Mouse (Mus musculus) urinary bladder, postnatal 10 days (tissue): ENCODE measurements around the gene Apoc1.

ENCODE experiments used
- DNase-seq: peaks from one replicate; pipeline ENCODE4 v3.0.0; 2022; ENCODE audit warnings: low spot score

Apoc1 gene

GRCm38 (mm10) chr7:19683771-19684201 lies 8.7 kb downstream of the Apoc1 start:
- no peak for DNase-seq

- DNase-seq: no peak
Observed at GRCm38 (mm10) chr7:19682979-19683378, 9.5 kb downstream of the Apoc1 start.

- no peak for DNase-seq
Observed at GRCm38 (mm10) chr7:19681202-19681694, 11.2 kb downstream of the Apoc1 start, which contains the start of the genes Gm44805 and Apoc4. Gene Gm44805 (minus strand): TSS chr7:19681423. Gene Apoc4 (minus strand): TSS chr7:19681479.

- DNase-seq: no peak
Observed at GRCm38 (mm10) chr7:19680702-19681101, 11.8 kb downstream of the Apoc1 start.

DNA sequence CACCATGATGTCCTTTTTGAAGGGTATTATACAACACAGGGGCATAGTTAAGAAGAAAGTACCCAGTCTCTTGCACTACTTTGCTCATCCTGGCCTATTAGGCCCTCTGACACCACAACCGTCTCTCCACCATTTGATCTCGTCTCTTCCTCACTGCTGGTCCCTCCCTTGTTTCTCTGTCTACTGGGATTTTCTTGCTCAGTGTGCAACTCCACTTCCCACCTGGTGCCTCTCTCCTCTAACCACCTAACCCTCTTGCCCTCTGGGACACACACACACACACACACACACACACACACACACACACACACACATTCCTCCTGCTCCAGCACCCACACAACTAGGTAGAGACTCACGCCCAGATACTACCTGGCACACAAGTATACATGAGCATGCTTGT lies 13.6 kb downstream of the Apoc1 start:
- DNase-seq: no peak

GRCm38 (mm10) chr7:19677872-19678271 lies 14.6 kb downstream of the Apoc1 start, which contains the start of gene Apoc2:
Gene Apoc2 (minus strand): TSS chr7:19677941.
- DNase-seq: no peak

GRCm38 (mm10) chr7:19676662-19677061 lies 15.8 kb downstream of the Apoc1 start:
- DNase-seq: no peak

GRCm38 (mm10) chr7:19675824-19676223 lies 16.6 kb downstream of the Apoc1 start:
- DNase-seq: no peak

DNA sequence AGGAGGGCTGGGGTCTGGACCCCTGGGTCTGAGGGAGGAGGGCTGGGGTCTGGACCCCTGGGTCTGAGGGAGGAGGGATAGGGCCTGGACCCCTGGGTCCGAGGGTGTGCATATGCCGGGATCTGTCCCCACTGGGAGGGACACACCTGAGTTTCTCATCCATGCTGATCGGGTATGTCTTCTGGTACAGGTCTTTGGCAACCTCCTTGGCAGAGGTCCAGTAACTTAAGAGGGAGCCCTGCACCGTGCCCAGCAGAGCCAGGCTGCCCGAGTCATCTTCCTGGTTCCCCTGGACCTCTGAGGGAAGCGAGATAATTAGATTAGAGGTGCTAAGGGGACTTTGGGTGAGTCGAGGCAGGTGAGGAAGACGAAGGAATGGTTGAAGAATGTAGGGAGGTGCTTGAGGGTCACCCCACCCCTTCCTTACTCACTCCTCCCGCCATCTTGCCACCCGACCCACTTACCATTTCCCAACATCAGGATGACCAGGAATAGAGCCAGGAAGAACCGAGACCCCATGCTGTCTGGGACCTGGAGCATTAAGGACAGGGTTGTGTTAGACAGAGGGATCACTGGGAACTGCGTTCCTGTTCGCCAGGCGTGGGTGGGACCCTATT lies 19.3 kb downstream of the Apoc1 start:
- no peak for DNase-seq

GRCm38 (mm10) chr7:19671511-19671910 lies 20.9 kb downstream of the Apoc1 start:
- no peak for DNase-seq

GRCm38 (mm10) chr7:19668947-19669721 lies 23.3 kb downstream of the Apoc1 start:
- peak; percentile 81 for DNase-seq

DNA sequence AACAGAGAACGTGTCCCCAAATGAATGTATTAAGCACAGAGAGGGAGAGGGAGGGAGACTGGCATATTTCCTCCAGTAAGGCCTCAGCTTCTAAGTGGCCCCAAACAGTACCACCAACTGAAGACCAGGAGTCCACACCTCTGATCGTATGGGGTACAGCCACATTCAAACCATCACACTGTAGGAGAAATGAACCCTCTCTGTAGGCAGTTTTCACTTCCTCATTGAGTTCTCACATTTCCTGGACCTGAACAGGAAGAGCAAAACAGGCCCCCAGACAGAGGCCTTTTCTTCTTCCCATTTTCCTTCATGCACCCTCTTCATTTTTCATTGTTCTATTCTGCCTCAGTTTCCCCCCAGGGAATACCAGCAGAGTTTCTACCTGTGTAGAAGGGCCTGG lies 25.0 kb downstream of the Apoc1 start:
- no peak for DNase-seq

- DNase-seq: no peak
Observed at GRCm38 (mm10) chr7:19666750-19667149, 25.7 kb downstream of the Apoc1 start.

GRCm38 (mm10) chr7:19664955-19665841 lies 27.3 kb downstream of the Apoc1 start, which contains the start of gene Clptm1:
Gene Clptm1 (minus strand): TSS chr7:19665033.
- peak; percentile 93 for DNase-seq

- no peak for DNase-seq
Observed at GRCm38 (mm10) chr7:19664455-19664954, 28.0 kb downstream of the Apoc1 start.

DNA sequence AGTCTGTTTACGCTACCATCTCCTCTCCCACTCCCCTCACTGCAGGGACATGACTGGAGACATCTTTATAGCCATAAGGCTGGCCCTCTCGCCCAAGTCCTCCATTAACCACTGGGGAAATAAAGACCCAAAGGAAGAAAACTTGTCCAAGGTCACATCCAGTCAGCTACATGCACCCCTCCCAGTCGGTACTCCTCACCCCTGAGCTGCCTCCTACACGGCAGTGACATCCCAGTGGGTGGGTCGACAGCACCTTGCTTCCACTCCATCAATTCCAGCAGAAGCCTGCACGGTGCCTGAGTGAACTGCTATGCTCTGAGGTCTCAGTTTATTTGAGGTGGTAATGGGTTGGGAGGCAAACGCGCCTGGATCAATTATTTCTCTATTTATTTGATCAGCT lies 28.5 kb downstream of the Apoc1 start:
- DNase-seq: no peak

DNA sequence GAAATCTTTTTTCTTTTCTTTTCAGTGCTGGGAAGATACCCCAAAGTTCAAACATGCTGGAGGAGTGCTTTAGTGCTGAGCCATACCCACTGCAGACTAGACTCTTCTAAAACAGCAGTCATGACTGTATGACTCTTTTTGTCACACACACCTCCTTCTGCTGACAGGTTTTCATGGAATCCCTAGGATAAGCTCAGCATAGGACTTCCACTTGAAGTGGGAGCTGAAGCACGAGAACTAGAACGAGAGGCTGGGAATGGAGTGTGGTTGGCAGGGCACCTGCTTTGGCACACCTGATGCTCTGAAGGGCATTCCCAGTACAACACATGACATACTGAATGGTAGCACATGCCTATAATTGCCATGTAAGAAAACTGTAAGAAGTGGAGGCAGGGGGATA lies 39.8 kb downstream of the Apoc1 start:
- no peak for DNase-seq

DNA sequence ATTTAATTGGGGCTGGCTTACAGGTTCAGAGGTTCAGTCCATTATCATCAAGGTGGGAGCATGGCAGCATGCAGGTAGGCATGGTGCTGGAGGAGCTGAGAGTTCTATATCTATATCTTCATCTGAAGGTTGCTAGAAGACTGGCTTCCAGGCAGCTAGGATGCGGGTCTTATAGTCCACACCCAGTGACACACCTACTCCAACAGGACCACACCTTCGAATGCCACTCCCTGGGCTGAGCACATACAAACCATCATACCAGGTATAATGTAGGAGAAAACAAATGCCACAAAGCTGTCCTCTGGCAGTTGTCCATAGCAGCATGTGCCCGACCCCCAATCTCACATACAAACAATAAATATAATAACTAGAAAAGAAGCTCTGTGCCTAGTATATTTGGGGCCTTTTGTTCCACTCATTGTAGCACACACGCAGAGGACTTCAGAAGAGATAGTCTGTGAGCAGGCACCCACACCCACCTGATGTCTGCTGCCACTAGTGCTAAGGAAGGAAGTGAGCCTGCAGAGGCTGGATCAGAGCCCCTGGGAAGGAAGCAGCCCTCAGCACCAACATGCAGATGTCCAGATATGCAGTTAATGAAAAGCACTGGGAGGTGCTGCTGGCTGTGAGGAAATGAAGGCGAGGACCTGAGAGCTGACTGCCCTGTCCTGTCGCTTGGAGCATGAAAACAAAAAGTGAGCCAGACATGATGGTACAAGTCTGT lies 41.2 kb downstream of the Apoc1 start:
- DNase-seq: no peak

GRCm38 (mm10) chr7:19641223-19641622 lies 51.2 kb downstream of the Apoc1 start:
- no peak for DNase-seq
